ENCODE assay signal across 8 mouse cellular contexts in the genomic region with DNA sequence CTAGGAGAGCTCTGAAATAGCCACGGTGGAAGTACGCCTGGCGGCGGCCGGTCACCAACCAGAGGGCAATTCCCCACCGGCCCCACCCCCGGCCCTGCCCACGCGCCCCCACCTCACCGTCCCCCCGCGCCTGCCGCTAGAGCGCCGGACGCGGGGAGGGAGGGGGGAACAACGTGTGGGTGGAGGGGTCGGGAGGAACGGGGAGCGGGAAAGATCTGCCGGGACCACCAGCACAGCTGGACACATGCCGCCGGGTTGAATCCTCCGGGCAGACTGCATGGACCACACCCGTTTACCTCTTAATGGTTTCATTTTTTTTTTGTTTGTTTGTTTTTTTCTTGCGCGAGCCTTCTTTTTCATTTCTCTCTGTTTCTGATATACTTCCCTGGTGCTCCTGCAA.
DNase-seq lines count a peak whose midpoint lies in the region; ATAC-seq lines count a peak whose summit lies in the region.

No protein-coding gene starts in this region.

- peaks cover 28% of the 10 kb centered on the region for H3K9me3 ChIP-seq in embryonic facial prominence, embryonic 10.5 days
- peaks cover 3% of the 10 kb centered on the region; the same call in 1 of the 2 replicates for H3K9me3 ChIP-seq in limb, embryonic 11.5 days (ENCODE audit: control insufficient read depth, low read length)
- H3K9me3 ChIP-seq in midbrain, embryonic 12.5 days: peaks cover 17% of the 10 kb centered on the region

- peak; percentile 25 for DNase-seq in gastrocnemius, adult 18-20 months (ENCODE audit: low spot score)
- no peak for DNase-seq in gastrocnemius, adult 8-10 months (ENCODE audit: low spot score in 2 of 2)
- DNase-seq in adrenal gland, adult 18-20 months (ENCODE audit: low spot score in 2 of 2): peak; percentile 72 to 80
- DNase-seq in embryonic facial prominence, embryonic 10.5 days (ENCODE audit: low spot score): peak; percentile 95
- peak; percentile 15 to 65 for DNase-seq in heart, postnatal 36 days
- DNase-seq in limb, embryonic 11.5 days (ENCODE audit: low spot score): peak; percentile 93
- DNase-seq in spleen, postnatal 10 days (ENCODE audit: low spot score in 2 of 2): peak; percentile 41 to 81

- ATAC-seq in limb, embryonic 11.5 days (ENCODE audit: insufficient number of reproducible peaks, low FRiP score, low TSS enrichment, low read depth): peak; percentile 97
- peak; percentile 93 for ATAC-seq in midbrain, embryonic 12.5 days (ENCODE audit: low FRiP score, low read depth)

- H3K27ac ChIP-seq in embryonic facial prominence, embryonic 10.5 days (replicated peaks): no peak overlapping the region
- no peak overlapping the region for H3K27ac ChIP-seq in limb, embryonic 11.5 days (replicated peaks; ENCODE audit: low read depth, low read length)
- H3K27ac ChIP-seq in midbrain, embryonic 12.5 days (replicated peaks): no peak overlapping the region

- no peak overlapping the region for H3K9ac ChIP-seq in limb, embryonic 11.5 days (ENCODE audit: low read length)
- H3K9ac ChIP-seq in midbrain, embryonic 12.5 days (replicated peaks): no peak overlapping the region

- H3K36me3 ChIP-seq in embryonic facial prominence, embryonic 10.5 days (replicated peaks): no peaks in the 10 kb centered on the region
- no peaks in the 10 kb centered on the region for H3K36me3 ChIP-seq in limb, embryonic 11.5 days (ENCODE audit: control insufficient read depth, insufficient read depth, low read length)
- no peaks in the 10 kb centered on the region for H3K36me3 ChIP-seq in midbrain, embryonic 12.5 days

- H3K27me3 ChIP-seq in embryonic facial prominence, embryonic 10.5 days (replicated peaks; ENCODE audit: low read depth, poor library complexity, severe bottlenecking): no peaks in the 10 kb centered on the region
- no peaks in the 10 kb centered on the region for H3K27me3 ChIP-seq in limb, embryonic 11.5 days (ENCODE audit: control insufficient read depth, insufficient read depth, low read length)
- H3K27me3 ChIP-seq in midbrain, embryonic 12.5 days: no peaks in the 10 kb centered on the region

- intact Hi-C loops in heart, postnatal 36 days (cut with DNase I): no loop called here

- H3K4me2 ChIP-seq in limb, embryonic 11.5 days (ENCODE audit: low read depth, severe bottlenecking): no peak overlapping the region
- no peak overlapping the region for H3K4me2 ChIP-seq in midbrain, embryonic 12.5 days (replicated peaks)

- no peak overlapping the region for H3K4me3 ChIP-seq in embryonic facial prominence, embryonic 10.5 days
- H3K4me3 ChIP-seq in limb, embryonic 11.5 days (ENCODE audit: low read depth, low read length): no peak overlapping the region
- H3K4me3 ChIP-seq in midbrain, embryonic 12.5 days: no peak overlapping the region

- WGBS in embryonic facial prominence, embryonic 10.5 days: 45% methylated on average over 28 of the region's 28 CpGs
- 44% methylated on average over 28 of the region's 28 CpGs for WGBS in limb, embryonic 11.5 days
- 44% methylated on average over 28 of the region's 28 CpGs for WGBS in midbrain, embryonic 12.5 days

- H3K4me1 ChIP-seq in embryonic facial prominence, embryonic 10.5 days: no peaks in the 10 kb centered on the region
- H3K4me1 ChIP-seq in limb, embryonic 11.5 days (ENCODE audit: control insufficient read depth, insufficient read depth, low read length): no peaks in the 10 kb centered on the region
- H3K4me1 ChIP-seq in midbrain, embryonic 12.5 days: no peaks in the 10 kb centered on the region

Comparison
In these comparisons a context has a peak if more than half of its experiments do, and no peak if none do; other contexts are left out.
1. DNase-seq: peak in gastrocnemius, adult 18-20 months (single experiment), adrenal gland, adult 18-20 months (2 of 2), embryonic facial prominence, embryonic 10.5 days (single experiment), heart, postnatal 36 days (2 of 2), limb, embryonic 11.5 days (single experiment) and spleen, postnatal 10 days (2 of 2); none in gastrocnemius, adult 8-10 months (0 of 2).